Mouse (Mus musculus): ENCODE measurements at regions not wholly inside any gene's neighbourhood (a gene's known extent, or its start where the extent isn't known, plus 50 kb on each side); places are given as distances from the start of the nearest gene placed in this dataset.

GRCm38 (mm10) chr15:87326281-87326680, 217.8 kb upstream of the Fam19a5 start:
- no peak for ATAC-seq
- Histone ChIP-seq H3K36me3 (ENCODE audit: poor library complexity, severe bottlenecking) (no peaks in the 10 kb centered on the region), H3K9ac (no peak overlapping the region), H3K4me3 (no peak overlapping the region), H3K27me3 (no peaks in the 10 kb centered on the region), H3K9me3 (replicated peaks) (no peaks in the 10 kb centered on the region), H3K4me2 (no peak overlapping the region), H3K4me1 (no peaks in the 10 kb centered on the region), H3K27ac (no peak overlapping the region)
- 76% methylated on average over 6 of the region's 6 CpGs for WGBS

- no peaks in the 10 kb centered on the region for H3K9me3 ChIP-seq (replicated peaks)
- 83% methylated on average over 3 of the region's 3 CpGs for WGBS
- no peaks in the 10 kb centered on the region for H3K27me3 ChIP-seq
- H3K4me2 ChIP-seq: no peak overlapping the region
- no peak for ATAC-seq
- H3K9ac ChIP-seq: no peak overlapping the region
- H3K36me3 ChIP-seq (ENCODE audit: poor library complexity, severe bottlenecking): no peaks in the 10 kb centered on the region
- H3K27ac ChIP-seq: no peak overlapping the region
- H3K4me3 ChIP-seq: no peak overlapping the region
- H3K4me1 ChIP-seq: peaks cover 17% of the 10 kb centered on the region
Measured at GRCm38 (mm10) chr15:87332441-87332840, 211.7 kb upstream of the Fam19a5 start.

- Histone ChIP-seq H3K4me1 (peaks cover 17% of the 10 kb centered on the region), H3K4me3 (no peak overlapping the region), H3K4me2 (no peak overlapping the region), H3K9ac (no peak overlapping the region), H3K9me3 (replicated peaks) (no peaks in the 10 kb centered on the region), H3K36me3 (ENCODE audit: poor library complexity, severe bottlenecking) (no peaks in the 10 kb centered on the region), H3K27ac (no peak overlapping the region), H3K27me3 (no peaks in the 10 kb centered on the region)
- WGBS: 62% methylated on average over 4 of the region's 4 CpGs
- 0 out of 2 replicates have a peak, but pooled peaks have one; percentile 36 for ATAC-seq
Measured at GRCm38 (mm10) chr15:87333527-87333926, 210.6 kb upstream of the Fam19a5 start.

- no peak for ATAC-seq
- Histone ChIP-seq H3K27me3 (no peaks in the 10 kb centered on the region), H3K4me1 (peaks cover 22% of the 10 kb centered on the region), H3K9ac (no peak overlapping the region), H3K4me2 (no peak overlapping the region), H3K27ac (no peak overlapping the region), H3K4me3 (no peak overlapping the region), H3K9me3 (replicated peaks) (no peaks in the 10 kb centered on the region), H3K36me3 (ENCODE audit: poor library complexity, severe bottlenecking) (no peaks in the 10 kb centered on the region)
- 71% methylated on average over 4 of the region's 4 CpGs for WGBS
Measured at GRCm38 (mm10) chr15:87334430-87334829, 209.7 kb upstream of the Fam19a5 start.

- Histone ChIP-seq H3K4me2 (no peak overlapping the region), H3K4me1 (peaks cover 24% of the 10 kb centered on the region), H3K27ac (peak overlapping the region; percentile 74), H3K9ac (no peak overlapping the region), H3K27me3 (no peaks in the 10 kb centered on the region), H3K36me3 (ENCODE audit: poor library complexity, severe bottlenecking) (no peaks in the 10 kb centered on the region), H3K4me3 (no peak overlapping the region), H3K9me3 (replicated peaks) (no peaks in the 10 kb centered on the region)
- ATAC-seq: 0 out of 2 replicates have a peak, but pooled peaks have one; percentile 16
- 82% methylated on average over 4 of the region's 4 CpGs for WGBS
Measured at GRCm38 (mm10) chr15:87335324-87335723, 208.8 kb upstream of the Fam19a5 start.

GRCm38 (mm10) chr15:87335737-87336136, 208.4 kb upstream of the Fam19a5 start:
- no peak overlapping the region for H3K4me2 ChIP-seq
- ATAC-seq: peak; percentile 33; the same call in 1 of the 2 replicates
- no peaks in the 10 kb centered on the region for H3K27me3 ChIP-seq
- H3K9ac ChIP-seq: no peak overlapping the region
- no peaks in the 10 kb centered on the region for H3K36me3 ChIP-seq (ENCODE audit: poor library complexity, severe bottlenecking)
- H3K4me3 ChIP-seq: no peak overlapping the region
- H3K27ac ChIP-seq: peak overlapping the region; percentile 74
- H3K9me3 ChIP-seq (replicated peaks): no peaks in the 10 kb centered on the region
- peaks cover 24% of the 10 kb centered on the region for H3K4me1 ChIP-seq
- WGBS: 72% methylated on average over 11 of the region's 11 CpGs

- no peaks in the 10 kb centered on the region for H3K9me3 ChIP-seq (replicated peaks)
- H3K4me3 ChIP-seq: no peak overlapping the region
- WGBS: 37% methylated on average over 3 of the region's 3 CpGs
- no peaks in the 10 kb centered on the region for H3K27me3 ChIP-seq
- peaks cover 18% of the 10 kb centered on the region for H3K4me1 ChIP-seq
- ATAC-seq: no peak
- H3K4me2 ChIP-seq: no peak overlapping the region
- no peak overlapping the region for H3K9ac ChIP-seq
- no peaks in the 10 kb centered on the region for H3K36me3 ChIP-seq (ENCODE audit: poor library complexity, severe bottlenecking)
- H3K27ac ChIP-seq: no peak overlapping the region
Measured at GRCm38 (mm10) chr15:87339904-87340303, 204.2 kb upstream of the Fam19a5 start.

- no peaks in the 10 kb centered on the region for H3K9me3 ChIP-seq (replicated peaks)
- H3K4me2 ChIP-seq: no peak overlapping the region
- no peaks in the 10 kb centered on the region for H3K27me3 ChIP-seq
- 83% methylated on average over 1 of the region's 1 CpGs for WGBS
- no peak overlapping the region for H3K9ac ChIP-seq
- no peak overlapping the region for H3K4me3 ChIP-seq
- H3K4me1 ChIP-seq: peaks cover 7% of the 10 kb centered on the region; the same call in 1 of the 2 replicates
- no peak for ATAC-seq
- H3K27ac ChIP-seq: no peak overlapping the region
- no peaks in the 10 kb centered on the region for H3K36me3 ChIP-seq (ENCODE audit: poor library complexity, severe bottlenecking)
Measured at GRCm38 (mm10) chr15:87342656-87343055, 201.4 kb upstream of the Fam19a5 start.

- H3K9ac ChIP-seq: no peak overlapping the region
- no peak overlapping the region for H3K27ac ChIP-seq
- H3K27me3 ChIP-seq: no peaks in the 10 kb centered on the region
- no peaks in the 10 kb centered on the region for H3K36me3 ChIP-seq (ENCODE audit: poor library complexity, severe bottlenecking)
- 76% methylated on average over 3 of the region's 3 CpGs for WGBS
- no peak overlapping the region for H3K4me3 ChIP-seq
- H3K4me2 ChIP-seq: no peak overlapping the region
- H3K4me1 ChIP-seq: peaks cover 9% of the 10 kb centered on the region
- no peaks in the 10 kb centered on the region for H3K9me3 ChIP-seq (replicated peaks)
- ATAC-seq: no peak
Measured at GRCm38 (mm10) chr15:87345826-87346225, 198.3 kb upstream of the Fam19a5 start.

- Histone ChIP-seq H3K4me2 (no peak overlapping the region), H3K36me3 (ENCODE audit: poor library complexity, severe bottlenecking) (no peaks in the 10 kb centered on the region), H3K9ac (no peak overlapping the region), H3K27ac (no peak overlapping the region), H3K4me3 (no peak overlapping the region), H3K9me3 (replicated peaks) (no peaks in the 10 kb centered on the region), H3K27me3 (no peaks in the 10 kb centered on the region), H3K4me1 (peaks cover 9% of the 10 kb centered on the region)
- no peak for ATAC-seq
- WGBS: 39% methylated on average over 11 of the region's 11 CpGs
Measured at GRCm38 (mm10) chr15:87349533-87350247, 194.4 kb upstream of the Fam19a5 start.

- no peak overlapping the region for H3K4me3 ChIP-seq
- H3K36me3 ChIP-seq (ENCODE audit: poor library complexity, severe bottlenecking): no peaks in the 10 kb centered on the region
- ATAC-seq: no peak
- H3K9ac ChIP-seq: no peak overlapping the region
- no peak overlapping the region for H3K4me2 ChIP-seq
- peaks cover 9% of the 10 kb centered on the region for H3K4me1 ChIP-seq
- H3K27me3 ChIP-seq: no peaks in the 10 kb centered on the region
- WGBS: 78% methylated on average over 8 of the region's 8 CpGs
- H3K9me3 ChIP-seq (replicated peaks): no peaks in the 10 kb centered on the region
- H3K27ac ChIP-seq: no peak overlapping the region
Measured at GRCm38 (mm10) chr15:87352812-87353211, 191.3 kb upstream of the Fam19a5 start.

- Histone ChIP-seq H3K9me3 (replicated peaks) (no peaks in the 10 kb centered on the region), H3K27ac (no peak overlapping the region), H3K36me3 (ENCODE audit: poor library complexity, severe bottlenecking) (no peaks in the 10 kb centered on the region), H3K27me3 (no peaks in the 10 kb centered on the region), H3K4me2 (no peak overlapping the region), H3K4me1 (peaks cover 9% of the 10 kb centered on the region), H3K4me3 (no peak overlapping the region), H3K9ac (no peak overlapping the region)
- WGBS: 88% methylated on average over 11 of the region's 11 CpGs
- ATAC-seq: no peak
Measured at GRCm38 (mm10) chr15:87353886-87354285, 190.2 kb upstream of the Fam19a5 start.

- H3K9ac ChIP-seq: no peak overlapping the region
- H3K36me3 ChIP-seq (ENCODE audit: poor library complexity, severe bottlenecking): no peaks in the 10 kb centered on the region
- no peak for ATAC-seq
- no peak overlapping the region for H3K4me3 ChIP-seq
- 82% methylated on average over 3 of the region's 3 CpGs for WGBS
- no peak overlapping the region for H3K4me2 ChIP-seq
- H3K4me1 ChIP-seq: no peaks in the 10 kb centered on the region
- H3K27ac ChIP-seq: no peak overlapping the region
- no peaks in the 10 kb centered on the region for H3K9me3 ChIP-seq (replicated peaks)
- H3K27me3 ChIP-seq: no peaks in the 10 kb centered on the region
Measured at GRCm38 (mm10) chr15:87360457-87360856, 183.6 kb upstream of the Fam19a5 start.
